Mouse (Mus musculus): ENCODE measurements around the gene Npas1. TPM values are rescaled to one million over a fixed set of nuclear protein-coding genes. Genes with fewer than 3 reads are reported as not detected.

Npas1 gene
- polyA plus RNA-seq, 1 experiment from 2014 or later = 2.4 TPM

Other genes starting within 250 kb of the Npas1 start
- not detected in 2 replicates for gene C5ar2, start 233.6 kb downstream of the Npas1 start, polyA plus RNA-seq (2014; fragmentation: Nextera tagmentation; extraction: Ambion mirVana)
- 0.89 and 1.3 TPM in 2 replicates for gene C5ar1, start 218.2 kb downstream of the Npas1 start, polyA plus RNA-seq (2014; fragmentation: Nextera tagmentation; extraction: Ambion mirVana)
- gene Inafm1, start 204.1 kb downstream of the Npas1 start, polyA plus RNA-seq (2014; fragmentation: Nextera tagmentation; extraction: Ambion mirVana) = 20.4 and 21.0 TPM in 2 replicates
- gene Ccdc9, start 190.9 kb downstream of the Npas1 start, polyA plus RNA-seq (2014; fragmentation: Nextera tagmentation; extraction: Ambion mirVana) = 12.6 and 15.2 TPM in 2 replicates
- gene Bbc3, start 169.3 kb downstream of the Npas1 start, polyA plus RNA-seq (2014; fragmentation: Nextera tagmentation; extraction: Ambion mirVana) = 10.6 and 11.0 TPM in 2 replicates
- gene Sae1, start 89.9 kb downstream of the Npas1 start, polyA plus RNA-seq (2014; fragmentation: Nextera tagmentation; extraction: Ambion mirVana) = 253 and 259 TPM in 2 replicates
- 14.3 and 15.5 TPM in 2 replicates for gene Zc3h4, start 76.8 kb downstream of the Npas1 start, polyA plus RNA-seq (2014; fragmentation: Nextera tagmentation; extraction: Ambion mirVana)
- 67.2 and 75.4 TPM in 2 replicates for gene Tmem160, start 24.9 kb downstream of the Npas1 start, polyA plus RNA-seq (2014; fragmentation: Nextera tagmentation; extraction: Ambion mirVana)
- gene Arhgap35, start 137.3 kb upstream of the Npas1 start, polyA plus RNA-seq (2014; fragmentation: Nextera tagmentation; extraction: Ambion mirVana) = 29.6 and 36.1 TPM in 2 replicates
- not detected in 2 replicates for gene Ceacam15, start 198.0 kb upstream of the Npas1 start, polyA plus RNA-seq (2014; fragmentation: Nextera tagmentation; extraction: Ambion mirVana)
- gene Ceacam9, start 244.2 kb upstream of the Npas1 start, polyA plus RNA-seq (2014; fragmentation: Nextera tagmentation; extraction: Ambion mirVana) = not detected in 2 replicates